Mouse (Mus musculus) right cerebral cortex, adult 2 months (tissue): ENCODE measurements around the gene Bex3.

Source experiments
- DNase-seq, 2 experiments: peaks; one replicate each; pipeline ENCODE4 v3.0.0; 2021 to 2022; ENCODE audit warnings: low spot score in 2 of 2

The Bex3 gene

GRCm38 (mm10) chrX:136313792-136314564, 43.9 kb downstream of the Bex3 start:
- DNase-seq: no peak

GRCm38 (mm10) chrX:136319953-136320352, 49.9 kb downstream of the Bex3 start:
- DNase-seq: no peak
